Mouse (Mus musculus) limb, embryonic 10.5 days (tissue): ENCODE results near the gene Aldh8a1. TPM values are rescaled to one million over a fixed set of nuclear protein-coding genes. Genes with fewer than 3 reads are reported as not detected.
"Not testable (repeated sequence)": the region's sequence is repeated elsewhere in the genome, so short reads cannot be mapped to it uniquely, and the experiment has no call there.

Experiments
- DNase-seq: peaks from one replicate; pipeline ENCODE4 v3.0.0-alpha.2; 2017; ENCODE audit warnings: low spot score
- H3K27ac ChIP-seq: fragments of 300-500 bp; sonication (generic); 2 replicates; pipeline ENCODE4 v1.5.1; 2016; ENCODE audit warnings: mild to moderate bottlenecking
- H3K27me3 ChIP-seq: fragments of 300-500 bp; sonication (generic); 2 replicates; pipeline ENCODE4 v1.6.1; 2016; ENCODE audit warnings: low read depth, mild to moderate bottlenecking; ENCODE audit not compliant: poor library complexity, severe bottlenecking
- H3K36me3 ChIP-seq: fragments of 300-500 bp; sonication (generic); 2 replicates; pipeline ENCODE4 v1.6.1; 2016; ENCODE audit warnings: mild to moderate bottlenecking, moderate library complexity
- H3K4me1 ChIP-seq: fragments of 300-500 bp; sonication (generic); 2 replicates; pipeline ENCODE4 v1.6.1; 2016
- H3K4me3 ChIP-seq: fragments of 300-500 bp; sonication (generic); 2 replicates; pipeline ENCODE4 v1.5.1; 2016; ENCODE audit warnings: mild to moderate bottlenecking, moderate library complexity
- H3K9me3 ChIP-seq: fragments of 300-500 bp; sonication (generic); replicated peaks from 2 replicates; pipeline ENCODE4 v1.6.1; 2016; ENCODE audit warnings: mild to moderate bottlenecking
- WGBS: fragments of 180-500 bp; shearing (Covaris S2); methylation state at CpG from one replicate; pipeline ENCODE4 v1.1.7; 2016; 5-methylcytosine and 5-hydroxymethylcytosine counted together
- polyA plus RNA-seq: library from polyadenylated mRNA; unstranded; fragments of >200 nt; fragmentation: Nextera tagmentation; extraction: Ambion mirVana; gene quantifications from 2 replicates; pipeline ENCODE4 v1.2.1, GENCODE M21; 2016

Gene Aldh8a1
- polyA plus RNA-seq, 1 experiment from 2014 or later: 0.08 TPM

- Histone ChIP-seq H3K4me3 (no peak overlapping the region), H3K36me3 (no peaks in the 10 kb centered on the region), H3K9me3 (no peaks in the 10 kb centered on the region), H3K27ac (no peak overlapping the region), H3K4me1 (no peaks in the 10 kb centered on the region), H3K27me3 (no peaks in the 10 kb centered on the region; the same call in 1 of the 2 replicates)
- DNase-seq: no peak
- WGBS: 32% methylated on average over 6 of the region's 6 CpGs
Measured at GRCm38 (mm10) chr10:21382914-21383313, 5.8 kb downstream of the Aldh8a1 start.

- no peaks in the 10 kb centered on the region for H3K4me1 ChIP-seq
- H3K27ac ChIP-seq: no peak overlapping the region
- H3K27me3 ChIP-seq: no peaks in the 10 kb centered on the region; the same call in 1 of the 2 replicates
- no peak overlapping the region for H3K4me3 ChIP-seq
- no peak for DNase-seq
- 78% methylated on average over 3 of the region's 3 CpGs for WGBS
- H3K9me3 ChIP-seq: no peaks in the 10 kb centered on the region
- H3K36me3 ChIP-seq: no peaks in the 10 kb centered on the region
Measured at GRCm38 (mm10) chr10:21385111-21385663, 8.1 kb downstream of the Aldh8a1 start.

- H3K4me3 ChIP-seq: no peak overlapping the region
- no peaks in the 10 kb centered on the region for H3K4me1 ChIP-seq
- no peaks in the 10 kb centered on the region for H3K27me3 ChIP-seq
- DNase-seq: no peak
- no peaks in the 10 kb centered on the region for H3K36me3 ChIP-seq
- no peaks in the 10 kb centered on the region for H3K9me3 ChIP-seq
- H3K27ac ChIP-seq: no peak overlapping the region
- WGBS: 93% methylated on average over 11 of the region's 11 CpGs
Measured at GRCm38 (mm10) chr10:21389075-21389474, 12.0 kb downstream of the Aldh8a1 start.

- Histone ChIP-seq H3K9me3 (no peaks in the 10 kb centered on the region), H3K27ac (no peak overlapping the region), H3K4me1 (no peaks in the 10 kb centered on the region), H3K27me3 (no peaks in the 10 kb centered on the region), H3K4me3 (no peak overlapping the region), H3K36me3 (no peaks in the 10 kb centered on the region)
- no peak for DNase-seq
- 90% methylated on average over 4 of the region's 4 CpGs for WGBS
Measured at GRCm38 (mm10) chr10:21390440-21390839, 13.3 kb downstream of the Aldh8a1 start.

GRCm38 (mm10) chr10:21391286-21391685 lies 14.2 kb downstream of the Aldh8a1 start:
- Histone ChIP-seq H3K27me3 (no peaks in the 10 kb centered on the region), H3K4me3 (no peak overlapping the region), H3K27ac (no peak overlapping the region), H3K36me3 (no peaks in the 10 kb centered on the region), H3K9me3 (no peaks in the 10 kb centered on the region), H3K4me1 (no peaks in the 10 kb centered on the region)
- WGBS: 85% methylated on average over 4 of the region's 4 CpGs
- no peak for DNase-seq

- Histone ChIP-seq H3K4me1 (no peaks in the 10 kb centered on the region), H3K36me3 (no peaks in the 10 kb centered on the region), H3K27ac (no peak overlapping the region), H3K9me3 (no peaks in the 10 kb centered on the region), H3K4me3 (no peak overlapping the region), H3K27me3 (no peaks in the 10 kb centered on the region)
- WGBS: 93% methylated on average over 2 of the region's 2 CpGs
- no peak for DNase-seq
Measured at GRCm38 (mm10) chr10:21393390-21393789, 16.3 kb downstream of the Aldh8a1 start.

- no peak for DNase-seq
- WGBS: 87% methylated on average over 14 of the region's 14 CpGs
- no peaks in the 10 kb centered on the region for H3K36me3 ChIP-seq
Measured at GRCm38 (mm10) chr10:21395426-21396139, 18.5 kb downstream of the Aldh8a1 start.

GRCm38 (mm10) chr10:21398873-21399425 lies 21.9 kb downstream of the Aldh8a1 start:
- not testable (repeated sequence) for H3K36me3 ChIP-seq, H3K4me1 ChIP-seq, H3K4me3 ChIP-seq, H3K27ac ChIP-seq, H3K9me3 ChIP-seq, DNase-seq, H3K27me3 ChIP-seq
- 88% methylated on average over 6 of the region's 6 CpGs for WGBS

More at GRCm38 (mm10) chr10:21395426-21396139, 18.5 kb downstream of the Aldh8a1 start:
- H3K4me3 ChIP-seq: no peak overlapping the region
- H3K27ac ChIP-seq: no peak overlapping the region
- H3K27me3 ChIP-seq: no peaks in the 10 kb centered on the region
- no peaks in the 10 kb centered on the region for H3K9me3 ChIP-seq
- no peaks in the 10 kb centered on the region for H3K4me1 ChIP-seq

GRCm38 (mm10) chr10:21399622-21400021 lies 22.5 kb downstream of the Aldh8a1 start:
- Histone ChIP-seq H3K9me3 (no peaks in the 10 kb centered on the region), H3K27ac (no peak overlapping the region), H3K4me1 (no peaks in the 10 kb centered on the region), H3K4me3 (no peak overlapping the region), H3K27me3 (no peaks in the 10 kb centered on the region), H3K36me3 (no peaks in the 10 kb centered on the region)
- DNase-seq: no peak
- 77% methylated on average over 8 of the region's 8 CpGs for WGBS

GRCm38 (mm10) chr10:21400031-21400430 lies 22.9 kb downstream of the Aldh8a1 start:
- Histone ChIP-seq H3K9me3 (no peaks in the 10 kb centered on the region), H3K36me3 (no peaks in the 10 kb centered on the region), H3K4me3 (no peak overlapping the region), H3K27ac (no peak overlapping the region), H3K4me1 (no peaks in the 10 kb centered on the region), H3K27me3 (no peaks in the 10 kb centered on the region)
- DNase-seq: no peak
- WGBS: 65% methylated on average over 7 of the region's 7 CpGs

GRCm38 (mm10) chr10:21400453-21400852 lies 23.4 kb downstream of the Aldh8a1 start:
- Histone ChIP-seq H3K9me3 (no peaks in the 10 kb centered on the region), H3K4me3 (no peak overlapping the region), H3K27ac (no peak overlapping the region), H3K4me1 (no peaks in the 10 kb centered on the region), H3K36me3 (no peaks in the 10 kb centered on the region), H3K27me3 (no peaks in the 10 kb centered on the region)
- no peak for DNase-seq
- 72% methylated on average over 2 of the region's 2 CpGs for WGBS

GRCm38 (mm10) chr10:21401259-21401658 lies 24.2 kb downstream of the Aldh8a1 start:
- Histone ChIP-seq H3K27me3 (no peaks in the 10 kb centered on the region), H3K36me3 (no peaks in the 10 kb centered on the region), H3K27ac (no peak overlapping the region), H3K9me3 (no peaks in the 10 kb centered on the region), H3K4me1 (no peaks in the 10 kb centered on the region), H3K4me3 (no peak overlapping the region)
- 74% methylated on average over 4 of the region's 4 CpGs for whole genome bisulfite sequencing
- DNase-seq: no peak

- Histone ChIP-seq H3K4me1 (no peaks in the 10 kb centered on the region), H3K27me3 (no peaks in the 10 kb centered on the region), H3K4me3 (no peak overlapping the region), H3K36me3 (no peaks in the 10 kb centered on the region), H3K27ac (no peak overlapping the region), H3K9me3 (no peaks in the 10 kb centered on the region)
- WGBS: 92% methylated on average over 4 of the region's 4 CpGs
- DNase-seq: no peak
Measured at GRCm38 (mm10) chr10:21404822-21405221, 27.7 kb downstream of the Aldh8a1 start.
